Mouse (Mus musculus): Measurements from ENCODE around the gene Copz1. TPM values are rescaled to one million over a fixed set of nuclear protein-coding genes. Genes with fewer than 3 reads are reported as not detected.
"Not testable (repeated sequence)": the region's sequence is repeated elsewhere in the genome, so short reads cannot be mapped to it uniquely, and the experiment has no call there.

The Copz1 gene
- polyA plus RNA-seq, 1 experiment from 2014 or later = 194 TPM

DNA sequence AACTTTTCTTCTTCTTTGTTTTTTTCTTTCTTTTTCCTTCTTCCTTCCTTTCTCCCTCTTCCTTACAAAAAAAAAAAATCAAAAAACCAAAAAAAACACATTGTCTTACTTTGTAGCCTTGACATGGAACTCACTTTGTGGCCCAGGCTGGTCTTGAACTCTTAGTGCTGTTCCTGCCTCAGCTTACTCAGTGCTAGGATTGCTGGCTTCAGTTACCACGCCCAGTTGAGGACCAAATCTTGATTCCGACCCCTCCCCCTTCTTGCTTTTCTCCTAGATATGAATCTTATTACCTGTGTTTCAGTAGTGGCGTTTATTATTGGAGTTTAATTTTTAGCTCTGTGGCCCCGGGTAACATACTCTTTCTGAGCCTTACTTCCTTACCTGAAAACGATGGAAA, 13.4 kb upstream of the Copz1 start:
- no peaks in the 10 kb centered on the region for H3K27me3 ChIP-seq (ENCODE audit: control insufficient read depth, insufficient read depth, low read depth, low read length)
- no peaks in the 10 kb centered on the region for H3K9me3 ChIP-seq (replicated peaks; ENCODE audit: control insufficient read depth, low read length)
- H3K9ac ChIP-seq (ENCODE audit: low read depth, low read length) = peak overlapping the region; percentile 73
- WGBS (ENCODE audit: insufficient replicate concordance) = 41% methylated on average over 5 of the region's 5 CpGs
- H3K36me3 ChIP-seq (ENCODE audit: control insufficient read depth, insufficient read depth) = no peaks in the 10 kb centered on the region
- peak overlapping the region; percentile 76; the same call in 1 of the 2 replicates for H3K4me3 ChIP-seq (ENCODE audit: low read depth, low read length)
- peak overlapping the region; percentile 99 for H3K27ac ChIP-seq (ENCODE audit: low read length)
- H3K4me2 ChIP-seq (ENCODE audit: low read depth, low read length) = peak overlapping the region; percentile 90
- peaks cover 45% of the 10 kb centered on the region for H3K4me1 ChIP-seq (ENCODE audit: control insufficient read depth, low read depth, low read length)
- ATAC-seq (ENCODE audit: low read depth) = no peak

GRCm38 (mm10) chr15:103259989-103260388, 12.5 kb upstream of the Copz1 start:
- Histone ChIP-seq H3K27me3 (ENCODE audit: control insufficient read depth, insufficient read depth, low read depth, low read length) (no peaks in the 10 kb centered on the region), H3K4me3 (ENCODE audit: low read depth, low read length) (no peak overlapping the region), H3K9me3 (replicated peaks; ENCODE audit: control insufficient read depth, low read length) (no peaks in the 10 kb centered on the region), H3K4me1 (ENCODE audit: control insufficient read depth, low read depth, low read length) (peaks cover 52% of the 10 kb centered on the region), H3K4me2 (ENCODE audit: low read depth, low read length) (peak overlapping the region; percentile 37), H3K36me3 (ENCODE audit: control insufficient read depth, insufficient read depth) (no peaks in the 10 kb centered on the region), H3K9ac (ENCODE audit: low read depth, low read length) (peak overlapping the region; percentile 8), H3K27ac (ENCODE audit: low read length) (peak overlapping the region; percentile 91)
- WGBS (ENCODE audit: insufficient replicate concordance) = 16% methylated on average over 1 of the region's 1 CpGs
- no peak for ATAC-seq (ENCODE audit: low read depth)

- Histone ChIP-seq H3K27me3 (ENCODE audit: control insufficient read depth, insufficient read depth, low read depth, low read length) (no peaks in the 10 kb centered on the region), H3K4me2 (ENCODE audit: low read depth, low read length) (peak overlapping the region; percentile 11; the same call in 1 of the 2 replicates), H3K27ac (ENCODE audit: low read length) (peak overlapping the region; percentile 64), H3K4me1 (ENCODE audit: control insufficient read depth, low read depth, low read length) (peaks cover 29% of the 10 kb centered on the region), H3K9me3 (replicated peaks; ENCODE audit: control insufficient read depth, low read length) (no peaks in the 10 kb centered on the region), H3K36me3 (ENCODE audit: control insufficient read depth, insufficient read depth) (no peaks in the 10 kb centered on the region), H3K9ac (ENCODE audit: low read depth, low read length) (no peak overlapping the region), H3K4me3 (ENCODE audit: low read depth, low read length) (no peak overlapping the region)
- ATAC-seq (ENCODE audit: low read depth) = peak; percentile 61
- 57% methylated on average over 2 of the region's 2 CpGs for WGBS (ENCODE audit: insufficient replicate concordance)
These were observed 7.7 kb upstream of the Copz1 start for GRCm38 (mm10) chr15:103264794-103265193.

GRCm38 (mm10) chr15:103268903-103269302, 3.6 kb upstream of the Copz1 start:
- H3K4me1 ChIP-seq (ENCODE audit: control insufficient read depth, low read depth, low read length) = peaks cover 25% of the 10 kb centered on the region
- no peaks in the 10 kb centered on the region for H3K36me3 ChIP-seq (ENCODE audit: control insufficient read depth, insufficient read depth)
- 0 out of 2 replicates have a peak overlapping the region, but pooled peaks have one; percentile 4 for H3K27ac ChIP-seq (ENCODE audit: low read length)
- 46% methylated on average over 4 of the region's 4 CpGs for WGBS (ENCODE audit: insufficient replicate concordance)
- H3K9me3 ChIP-seq (replicated peaks; ENCODE audit: control insufficient read depth, low read length) = no peaks in the 10 kb centered on the region
- no peaks in the 10 kb centered on the region for H3K27me3 ChIP-seq (ENCODE audit: control insufficient read depth, insufficient read depth, low read depth, low read length)
- no peak for ATAC-seq (ENCODE audit: low read depth)
- H3K4me2 ChIP-seq (ENCODE audit: low read depth, low read length) = no peak overlapping the region
- no peak overlapping the region for H3K4me3 ChIP-seq (ENCODE audit: low read depth, low read length)
- peak overlapping the region; percentile 19; the same call in 1 of the 2 replicates for H3K9ac ChIP-seq (ENCODE audit: low read depth, low read length)

DNA sequence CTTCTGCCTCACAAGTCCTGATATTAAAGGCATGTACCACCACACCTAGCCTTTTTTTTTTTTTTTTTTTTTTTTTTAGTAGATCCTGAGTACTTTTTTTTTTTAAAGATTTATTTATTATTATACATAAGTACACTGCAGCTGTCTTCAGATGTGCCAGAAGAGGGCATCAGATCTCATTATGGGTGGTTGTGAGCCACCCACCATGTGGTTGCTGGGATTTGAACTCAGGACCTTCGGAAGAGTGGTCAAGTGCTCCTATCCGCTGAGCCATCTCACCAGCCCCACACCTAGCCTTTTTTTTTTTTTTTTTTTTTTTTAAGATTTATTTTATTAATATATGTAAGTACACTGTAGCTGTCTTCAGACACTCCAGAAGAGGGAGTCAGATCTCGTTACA, 3.4 kb downstream of the Copz1 start:
- not testable (repeated sequence) for H3K4me3 ChIP-seq (ENCODE audit: low read depth, low read length)

GRCm38 (mm10) chr15:103277949-103278348, 5.4 kb downstream of the Copz1 start:
- Histone ChIP-seq H3K4me2 (ENCODE audit: low read depth, low read length) (no peak overlapping the region), H3K36me3 (ENCODE audit: control insufficient read depth, insufficient read depth) (peaks cover 4% of the 10 kb centered on the region), H3K27ac (ENCODE audit: low read length) (no peak overlapping the region), H3K9me3 (replicated peaks; ENCODE audit: control insufficient read depth, low read length) (no peaks in the 10 kb centered on the region), H3K9ac (ENCODE audit: low read depth, low read length) (no peak overlapping the region), H3K4me1 (ENCODE audit: control insufficient read depth, low read depth, low read length) (peaks cover 48% of the 10 kb centered on the region), H3K27me3 (ENCODE audit: control insufficient read depth, insufficient read depth, low read depth, low read length) (no peaks in the 10 kb centered on the region), H3K4me3 (ENCODE audit: low read depth, low read length) (no peak overlapping the region)
- 64% methylated on average over 7 of the region's 7 CpGs for WGBS (ENCODE audit: insufficient replicate concordance)
- ATAC-seq (ENCODE audit: low read depth) = no peak

More for the DNA sequence above, 3.4 kb downstream of the Copz1 start:
- not testable (repeated sequence) for H3K27me3 ChIP-seq (ENCODE audit: control insufficient read depth, insufficient read depth, low read depth, low read length); H3K9me3 ChIP-seq (replicated peaks; ENCODE audit: control insufficient read depth, low read length); H3K36me3 ChIP-seq (ENCODE audit: control insufficient read depth, insufficient read depth); H3K9ac ChIP-seq (ENCODE audit: low read depth, low read length); H3K27ac ChIP-seq (ENCODE audit: low read length); ATAC-seq (ENCODE audit: low read depth); H3K4me2 ChIP-seq (ENCODE audit: low read depth, low read length)
- 91% methylated on average over 2 of the region's 3 CpGs for WGBS (ENCODE audit: insufficient replicate concordance)
- H3K4me1 ChIP-seq (ENCODE audit: control insufficient read depth, low read depth, low read length) = peaks cover 46% of the 10 kb centered on the region

DNA sequence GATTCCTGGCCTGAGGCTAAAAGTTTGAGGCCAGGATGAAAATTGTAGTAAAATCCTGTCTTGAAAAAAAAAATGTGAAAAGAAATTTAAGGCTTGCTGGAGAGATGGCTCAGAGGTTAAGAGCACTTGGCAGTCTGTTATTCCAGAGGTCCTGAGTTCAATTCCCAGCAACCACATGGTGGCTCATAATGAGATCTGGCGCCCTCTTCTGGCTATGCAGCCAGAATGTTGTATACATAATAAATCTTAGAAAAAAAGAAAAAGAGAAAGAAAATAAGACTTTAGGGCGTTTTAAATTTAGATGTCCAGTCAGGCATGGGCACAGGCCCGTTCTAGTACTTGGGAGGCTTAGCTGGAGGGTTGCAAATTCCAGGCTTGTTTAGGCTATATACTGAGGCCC, 7.2 kb downstream of the Copz1 start:
- no peak for ATAC-seq (ENCODE audit: low read depth)
- H3K9me3 ChIP-seq (replicated peaks; ENCODE audit: control insufficient read depth, low read length) = no peaks in the 10 kb centered on the region
- H3K4me2 ChIP-seq (ENCODE audit: low read depth, low read length) = no peak overlapping the region
- 46% methylated on average over 3 of the region's 3 CpGs for WGBS (ENCODE audit: insufficient replicate concordance)
- H3K4me1 ChIP-seq (ENCODE audit: control insufficient read depth, low read depth, low read length) = peaks cover 44% of the 10 kb centered on the region
- peaks cover 4% of the 10 kb centered on the region for H3K36me3 ChIP-seq (ENCODE audit: control insufficient read depth, insufficient read depth)
- no peak overlapping the region for H3K9ac ChIP-seq (ENCODE audit: low read depth, low read length)
- no peaks in the 10 kb centered on the region for H3K27me3 ChIP-seq (ENCODE audit: control insufficient read depth, insufficient read depth, low read depth, low read length)
- H3K4me3 ChIP-seq (ENCODE audit: low read depth, low read length) = no peak overlapping the region
- H3K27ac ChIP-seq (ENCODE audit: low read length) = peak overlapping the region; percentile 74

DNA sequence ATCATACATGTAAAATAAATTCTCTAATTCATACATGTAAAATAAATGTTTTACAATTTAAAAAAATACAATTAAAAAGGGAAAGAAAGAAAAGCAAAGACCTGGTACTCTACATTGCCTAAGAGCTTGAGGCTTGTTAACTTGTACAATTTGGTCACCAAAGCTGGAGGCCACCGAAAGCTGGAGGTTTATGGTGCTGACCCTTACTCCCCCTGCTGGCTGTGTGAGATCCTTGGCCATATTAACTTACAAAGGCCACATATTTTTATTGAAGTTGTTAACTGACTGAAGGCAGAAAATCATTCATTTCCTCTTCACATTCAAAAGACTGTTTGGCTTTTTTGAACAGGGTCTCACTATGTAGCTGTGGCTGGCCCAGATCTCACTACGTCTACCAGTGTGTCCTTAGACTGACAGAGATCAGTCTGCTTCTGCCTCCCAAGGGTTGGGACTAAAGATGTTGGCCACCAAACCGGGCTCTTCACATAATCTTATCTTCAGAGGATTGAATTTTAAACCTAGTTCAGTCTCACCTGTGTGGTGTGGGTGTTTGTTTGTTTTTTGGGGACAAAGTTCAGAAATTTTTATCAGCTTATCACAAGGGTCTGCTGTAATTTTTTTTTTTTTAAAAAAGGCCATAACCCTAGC, 8.4 kb downstream of the Copz1 start:
- Histone ChIP-seq H3K27me3 (ENCODE audit: control insufficient read depth, insufficient read depth, low read depth, low read length) (no peaks in the 10 kb centered on the region), H3K4me2 (ENCODE audit: low read depth, low read length) (peak overlapping the region; percentile 10; the same call in 1 of the 2 replicates), H3K9me3 (replicated peaks; ENCODE audit: control insufficient read depth, low read length) (no peaks in the 10 kb centered on the region), H3K36me3 (ENCODE audit: control insufficient read depth, insufficient read depth) (peaks cover 4% of the 10 kb centered on the region), H3K9ac (ENCODE audit: low read depth, low read length) (peak overlapping the region; percentile 35; the same call in 1 of the 2 replicates), H3K27ac (ENCODE audit: low read length) (peak overlapping the region; percentile 62), H3K4me1 (ENCODE audit: control insufficient read depth, low read depth, low read length) (peaks cover 48% of the 10 kb centered on the region), H3K4me3 (ENCODE audit: low read depth, low read length) (no peak overlapping the region)
- WGBS (ENCODE audit: insufficient replicate concordance) = 31% methylated on average over 3 of the region's 3 CpGs
- peak; percentile 54 for ATAC-seq (ENCODE audit: low read depth)

DNA sequence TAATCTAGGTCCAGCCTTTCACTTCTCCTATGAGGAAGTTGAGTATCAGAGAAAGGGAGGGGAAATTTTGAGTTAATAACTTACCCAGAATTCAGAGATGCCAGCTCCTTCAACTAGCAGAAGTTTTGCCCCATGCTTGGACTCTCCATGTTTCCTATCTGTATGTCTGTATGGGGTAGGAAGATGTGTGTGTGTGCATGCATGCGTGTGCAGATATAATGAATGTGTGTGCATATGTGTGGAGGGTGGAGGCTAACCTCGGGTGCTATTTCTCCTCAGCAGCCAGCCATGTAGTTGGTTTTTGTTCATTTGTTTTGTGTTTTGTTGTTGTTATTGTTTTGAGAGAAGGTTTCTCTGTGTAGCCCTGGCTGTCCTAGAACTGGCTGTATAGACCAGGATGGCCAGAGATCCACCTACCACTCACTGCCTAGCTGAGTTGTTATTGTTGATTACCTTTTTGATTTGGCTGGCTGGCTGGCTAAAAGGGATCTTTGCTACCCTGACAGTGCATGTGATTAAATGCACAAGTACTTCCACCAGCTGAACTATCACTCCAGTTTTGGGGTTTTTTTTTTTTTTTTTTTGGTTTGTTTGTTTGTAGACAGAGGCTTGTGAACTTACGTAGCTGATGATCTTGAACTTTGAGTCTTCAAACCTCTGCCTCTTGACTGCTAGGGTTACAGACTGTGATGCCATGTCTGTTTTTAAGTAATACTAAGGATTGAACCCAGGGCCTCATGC, 9.1 kb downstream of the Copz1 start:
- Histone ChIP-seq H3K4me3 (ENCODE audit: low read depth, low read length) (no peak overlapping the region), H3K27ac (ENCODE audit: low read length) (peak overlapping the region; percentile 62), H3K9ac (ENCODE audit: low read depth, low read length) (no peak overlapping the region), H3K4me1 (ENCODE audit: control insufficient read depth, low read depth, low read length) (peaks cover 48% of the 10 kb centered on the region), H3K27me3 (ENCODE audit: control insufficient read depth, insufficient read depth, low read depth, low read length) (no peaks in the 10 kb centered on the region), H3K9me3 (replicated peaks; ENCODE audit: control insufficient read depth, low read length) (no peaks in the 10 kb centered on the region), H3K36me3 (ENCODE audit: control insufficient read depth, insufficient read depth) (peaks cover 4% of the 10 kb centered on the region), H3K4me2 (ENCODE audit: low read depth, low read length) (no peak overlapping the region)
- peak; percentile 25 for ATAC-seq (ENCODE audit: low read depth)
- 71% methylated on average over 3 of the region's 3 CpGs for WGBS (ENCODE audit: insufficient replicate concordance)

Measured in liver, embryonic 16.5 days (tissue).